Mouse (Mus musculus) cerebellum, postnatal 14 days (tissue): ENCODE measurements around the gene Adora2a.
"Not testable (repeated sequence)": the region's sequence is repeated elsewhere in the genome, so short reads cannot be mapped to it uniquely, and the experiment has no call there.

ENCODE experiments used
- DNase-seq, 2 experiments: peaks; one replicate each; pipeline ENCODE4 v3.0.0; 2021; ENCODE audit warnings: mixed read lengths in 2 of 2

Adora2a gene

DNA sequence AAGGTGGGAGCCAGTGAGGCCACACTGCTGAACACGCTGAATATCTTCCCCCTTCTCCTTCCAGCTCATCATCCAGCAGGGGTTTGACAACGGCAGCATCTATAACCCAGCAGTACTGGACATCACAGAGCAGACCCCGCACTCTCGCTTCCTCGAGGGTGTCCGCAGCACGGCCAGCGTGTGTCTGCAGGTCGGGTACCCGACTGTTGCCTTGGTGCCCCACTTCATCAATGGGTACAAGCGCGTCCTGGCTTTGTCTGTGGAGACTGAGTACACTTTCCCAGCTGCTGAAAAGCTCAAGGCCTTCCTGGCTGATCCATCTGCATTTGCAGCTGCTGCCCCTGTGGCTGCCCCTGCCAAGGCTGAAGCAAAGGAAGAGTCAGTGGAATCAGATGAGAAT lies 35.9 kb downstream of the Adora2a start:
- DNase-seq = no peak

DNA sequence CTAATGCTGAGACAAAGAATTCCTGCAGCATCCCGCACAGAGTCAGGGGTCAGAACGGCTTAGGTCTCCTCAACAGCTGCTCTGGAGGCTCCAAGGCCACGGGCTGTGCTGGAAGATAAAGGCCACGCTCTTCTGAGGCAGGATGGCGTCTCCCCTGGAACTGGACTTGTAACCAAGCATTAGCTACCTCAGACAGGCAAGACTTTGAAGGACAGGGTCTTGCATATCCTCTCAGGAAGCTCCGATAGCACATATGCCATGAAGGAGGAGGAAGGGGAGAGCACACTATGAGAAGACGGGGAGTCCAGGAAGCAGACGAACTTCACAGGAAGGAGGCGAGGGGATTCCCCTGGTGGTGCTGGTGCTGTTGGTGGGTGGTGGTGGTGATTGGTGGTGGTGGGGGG lies 37.2 kb downstream of the Adora2a start:
- not testable (repeated sequence) for DNase-seq

DNA sequence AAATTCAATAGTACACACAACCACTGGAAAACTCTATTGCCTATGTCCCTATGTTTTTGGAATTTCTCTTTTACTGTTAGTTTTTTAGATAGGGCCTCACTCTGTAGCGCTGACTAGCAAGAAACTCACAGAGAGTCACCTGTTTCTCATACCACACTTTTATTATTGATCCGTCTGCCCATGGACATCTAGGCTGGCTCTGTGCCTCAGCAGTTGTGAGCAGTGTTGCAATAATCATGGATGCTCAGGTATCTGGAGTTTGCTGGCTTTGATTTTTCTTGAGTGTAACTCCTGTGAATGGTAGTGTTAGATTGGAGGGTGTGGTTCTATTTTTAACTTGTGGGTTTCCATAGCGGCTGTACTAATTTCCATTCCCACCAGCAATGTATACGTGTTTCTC lies 38.7 kb downstream of the Adora2a start:
- no peak for DNase-seq

DNA sequence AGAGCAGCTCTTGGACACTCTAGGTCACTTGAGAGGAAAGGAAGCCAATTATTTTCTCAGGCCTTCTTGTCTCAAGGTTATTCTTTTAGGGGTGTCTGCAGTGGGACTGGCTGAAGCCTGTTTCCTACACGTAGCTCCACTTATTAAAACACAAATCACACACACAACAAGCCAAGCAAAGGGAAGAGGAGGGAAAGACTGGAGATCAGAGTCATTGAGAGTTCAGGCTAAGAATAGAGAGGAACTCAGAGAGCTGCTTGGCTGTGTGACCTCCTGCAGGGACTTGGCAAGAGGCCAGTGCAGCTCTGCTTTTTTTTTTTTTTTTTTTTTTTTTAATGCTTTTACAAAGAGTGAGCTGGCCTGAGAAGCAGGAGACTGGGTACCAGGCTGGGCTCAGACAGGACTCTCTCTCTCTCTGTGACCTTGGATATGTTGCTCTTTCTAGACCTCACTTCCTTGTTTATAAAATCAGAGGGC lies 47.6 kb downstream of the Adora2a start:
- DNase-seq = peak; percentile 76 to 85

DNA sequence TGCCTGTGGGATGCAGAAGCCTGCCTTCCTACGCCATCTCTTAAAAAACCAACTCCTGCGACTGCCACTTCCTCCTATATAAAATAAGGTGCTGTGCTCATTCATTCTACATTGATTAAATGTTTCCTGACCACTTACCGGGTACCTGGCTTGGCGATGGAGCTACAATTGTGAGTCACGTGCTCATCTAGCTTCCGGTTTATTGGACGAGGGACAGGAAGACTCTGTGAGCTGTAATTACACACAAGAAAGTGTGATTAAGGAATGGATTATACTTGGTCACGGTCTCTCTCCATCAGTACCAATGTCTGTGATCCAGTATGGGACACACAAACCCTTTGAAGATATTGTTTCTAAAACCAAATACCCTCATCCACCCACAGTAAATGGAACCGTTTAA lies 48.1 kb downstream of the Adora2a start:
- no peak for DNase-seq

DNA sequence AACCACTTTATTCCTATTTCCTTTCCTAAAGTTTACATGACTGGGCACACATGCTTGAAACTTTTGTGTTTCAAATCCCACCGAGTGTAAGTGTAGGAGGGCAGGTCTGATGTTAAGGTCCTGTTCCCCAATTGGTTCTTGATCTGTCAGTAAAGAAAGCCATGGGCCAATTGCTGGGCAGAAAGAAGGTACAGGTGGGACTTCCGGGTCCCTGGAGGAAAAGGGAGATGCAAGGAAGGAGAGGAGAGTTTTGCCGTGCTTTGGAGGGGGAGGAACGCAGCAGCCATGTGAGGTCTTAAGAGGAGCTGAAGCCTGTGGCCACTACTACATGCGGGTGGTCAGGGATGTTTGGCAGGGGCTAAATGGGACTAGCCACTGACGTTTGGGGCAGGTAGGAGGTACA lies 48.6 kb downstream of the Adora2a start:
- peak in 1 of 2 experiments; percentile 7 for DNase-seq

DNA sequence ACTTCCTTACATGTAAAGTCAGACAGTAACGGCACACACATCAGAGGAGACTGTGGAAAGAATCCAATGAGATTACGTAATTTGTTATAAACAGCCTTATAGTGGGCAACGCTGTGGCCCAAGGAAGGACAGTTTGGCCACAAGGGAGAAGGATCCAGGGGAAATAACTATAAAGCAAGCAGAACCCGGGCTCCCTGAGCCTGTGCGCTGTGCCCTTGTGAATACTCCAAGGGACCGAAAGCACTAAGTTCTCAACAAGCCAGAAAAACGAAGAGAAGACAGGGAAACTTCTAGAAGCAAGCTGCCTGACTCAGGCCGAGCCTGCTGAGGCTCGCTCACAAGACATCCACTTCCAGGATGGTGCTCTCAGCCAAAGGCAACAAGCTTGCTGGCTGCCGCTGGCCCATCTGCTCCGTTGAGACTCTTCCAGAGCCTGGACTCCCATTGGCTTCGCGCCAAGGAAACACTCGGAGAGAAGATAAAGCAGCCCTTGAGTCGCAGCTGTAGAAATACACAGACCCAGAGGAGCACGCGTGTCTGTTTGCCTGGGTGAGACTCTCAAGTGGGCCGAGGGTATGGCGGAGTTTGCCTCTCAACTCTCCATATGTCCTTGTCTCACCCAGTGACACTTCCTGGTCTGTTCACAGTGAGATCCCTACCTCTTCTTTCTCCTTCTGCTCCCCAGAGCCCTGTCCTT lies 57.1 kb downstream of the Adora2a start:
- peak; percentile 31 to 35 for DNase-seq

DNA sequence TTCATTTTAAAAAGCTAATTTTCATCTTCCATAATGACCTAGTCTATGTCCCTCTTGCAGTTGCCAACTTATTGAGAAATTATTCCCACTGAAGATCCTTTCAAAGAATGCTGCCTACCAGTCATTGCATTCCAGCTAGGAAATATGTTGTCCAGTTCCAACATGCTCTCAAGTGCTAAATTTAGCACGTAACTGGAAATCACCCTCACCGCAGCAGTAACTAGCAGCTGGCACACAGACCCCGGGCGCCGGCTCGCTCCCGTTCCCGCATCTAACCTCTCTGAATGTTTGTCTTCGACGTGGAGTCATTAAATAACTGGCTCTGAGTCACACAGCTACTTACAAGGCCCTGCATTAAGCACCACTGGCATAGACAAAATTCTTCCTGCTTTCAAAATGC lies 62.0 kb downstream of the Adora2a start:
- DNase-seq = no peak
